Mouse (Mus musculus): ENCODE results near the gene Usp39.

DNA sequence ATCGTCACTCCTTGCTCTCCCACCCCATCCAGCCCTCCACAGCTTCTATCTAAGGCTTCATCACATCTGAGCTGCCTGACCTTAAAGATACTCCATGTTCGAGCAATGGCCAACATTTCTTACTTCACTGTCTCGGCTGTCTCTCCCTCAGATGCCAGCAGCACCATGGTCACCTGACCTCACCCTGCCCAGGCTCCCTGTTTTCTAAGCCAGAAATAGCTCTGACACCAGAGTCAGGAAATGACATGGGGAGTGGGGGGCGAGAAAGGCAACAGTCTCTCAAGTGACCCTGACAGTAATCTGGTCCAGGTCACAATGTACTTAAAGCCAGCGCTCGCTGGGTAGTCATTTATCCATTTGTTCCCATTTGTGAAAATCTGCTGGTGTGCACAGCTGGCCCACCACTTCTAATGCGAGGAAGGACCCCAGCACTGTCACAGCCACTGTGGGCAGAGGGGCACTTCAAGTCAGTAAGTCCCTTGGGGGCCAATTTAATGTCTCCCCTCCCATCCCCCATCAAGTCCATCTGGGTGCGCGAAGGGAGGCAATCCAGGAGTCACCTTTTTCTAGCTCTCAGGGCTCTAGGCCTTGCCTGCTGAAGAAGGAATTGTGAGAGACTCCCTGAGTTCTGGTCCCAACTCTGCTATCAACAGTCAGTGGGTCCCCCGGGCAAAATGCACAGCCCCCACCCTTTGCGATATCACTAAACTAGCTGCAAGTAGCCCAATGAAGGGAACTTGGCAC, 31.7 kb downstream of the Usp39 start:
- no peak for TF ChIP-seq POLR2A (IDR thresholded peaks at IDR 0.05; ENCODE audit: borderline replicate concordance, control insufficient read depth, low read depth, low read length)
- no peak for TF ChIP-seq CTCF (IDR thresholded peaks at IDR 0.05; ENCODE audit: control insufficient read depth, insufficient read depth, low read length)

Measured in bone marrow, adult 2 months (tissue).